Mouse (Mus musculus): ENCODE measurements at regions not wholly inside any gene's neighbourhood (a gene's known extent, or its start where the extent isn't known, plus 50 kb on each side); places are given as distances from the start of the nearest gene placed in this dataset.
A peak's percentile ranks its signal among the peaks of the same experiment; 100 is the strongest.

DNA sequence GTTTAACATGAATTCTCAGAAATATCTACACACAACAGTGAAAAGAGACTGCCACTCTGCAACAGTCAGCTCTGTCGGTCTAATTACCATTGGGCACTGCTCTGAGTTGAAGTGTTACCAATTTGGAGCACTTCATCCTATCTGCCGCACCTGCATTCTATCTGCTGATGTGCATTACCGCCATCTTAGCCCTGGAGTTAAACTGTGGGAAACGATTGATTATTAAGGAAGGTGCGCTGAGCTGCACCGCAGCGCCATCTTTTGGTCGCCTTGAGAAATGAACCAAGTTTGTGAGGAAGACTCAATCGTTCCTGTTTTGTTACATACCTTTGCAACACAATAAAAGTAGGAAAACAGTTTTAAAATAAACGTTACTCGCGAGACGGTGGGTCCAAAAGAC lies 110.5 kb downstream of the Rergl start:
- peak; percentile 22 for DNase-seq

DNA sequence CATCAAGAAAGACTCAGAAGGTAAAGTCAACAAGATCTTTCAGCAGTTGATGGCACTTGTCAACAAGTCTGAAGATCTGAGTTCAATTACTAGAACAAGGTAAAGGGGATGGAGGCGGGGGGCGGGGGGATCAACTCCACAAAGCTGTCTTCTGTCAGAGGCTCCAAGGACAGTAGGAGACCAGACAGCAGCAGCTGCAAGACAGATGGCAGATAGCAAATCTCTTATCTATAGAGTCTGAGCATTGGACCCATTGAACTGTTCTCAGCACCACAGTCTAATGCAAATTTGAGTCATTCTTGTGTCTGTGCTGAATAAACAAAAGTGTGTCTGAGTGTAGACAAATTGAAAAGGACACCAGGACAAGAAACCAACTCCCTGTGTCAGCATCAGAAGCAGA lies 150.8 kb downstream of the Rergl start:
- no peak for DNase-seq

GRCm38 (mm10) chr6:139325226-139325625 lies 176.6 kb downstream of the Rergl start:
- no peak for DNase-seq

- DNase-seq = no peak
These were observed 194.1 kb downstream of the Rergl start for GRCm38 (mm10) chr6:139307651-139308050.

DNA sequence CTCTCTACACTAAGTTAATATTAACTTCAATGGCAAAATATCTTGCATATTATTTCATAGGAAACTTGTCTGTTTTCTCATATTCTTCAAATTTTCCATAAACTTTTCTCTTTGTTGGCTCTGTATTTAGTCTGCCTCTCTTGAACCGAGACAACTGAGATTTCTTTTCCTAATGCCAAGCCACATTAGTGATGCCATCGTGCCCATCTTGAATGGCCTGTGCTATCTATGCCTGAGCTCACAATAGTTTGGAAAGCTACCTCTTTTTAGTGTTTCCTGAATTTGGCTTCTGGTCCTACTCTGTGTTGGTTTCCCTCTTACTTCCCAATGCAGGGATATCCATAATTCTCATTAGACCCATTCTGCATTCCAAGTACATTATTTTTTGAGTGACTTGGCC lies 197.5 kb downstream of the Rergl start:
- no peak for DNase-seq

GRCm38 (mm10) chr6:139295701-139296100 lies 206.1 kb downstream of the Rergl start:
- DNase-seq = no peak

DNA sequence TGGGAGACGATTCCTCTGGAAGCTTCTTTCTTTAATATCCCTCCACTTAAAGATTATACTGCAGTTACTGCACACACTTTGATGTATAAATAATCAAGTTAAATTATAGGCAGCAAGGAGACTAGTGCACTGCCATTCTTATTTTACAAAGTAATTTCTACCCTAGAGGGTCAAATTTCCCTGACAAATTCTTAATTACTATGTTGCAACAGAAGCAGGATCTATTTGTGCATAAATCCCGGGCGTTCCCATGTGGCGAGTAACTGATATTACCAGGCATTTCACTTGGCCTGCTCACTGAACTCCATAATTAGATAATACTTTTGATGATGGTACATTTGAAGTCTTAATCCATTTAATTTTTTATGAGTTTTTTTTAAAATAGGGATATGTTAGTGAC lies 222.7 kb downstream of the Rergl start:
- DNase-seq = no peak

DNA sequence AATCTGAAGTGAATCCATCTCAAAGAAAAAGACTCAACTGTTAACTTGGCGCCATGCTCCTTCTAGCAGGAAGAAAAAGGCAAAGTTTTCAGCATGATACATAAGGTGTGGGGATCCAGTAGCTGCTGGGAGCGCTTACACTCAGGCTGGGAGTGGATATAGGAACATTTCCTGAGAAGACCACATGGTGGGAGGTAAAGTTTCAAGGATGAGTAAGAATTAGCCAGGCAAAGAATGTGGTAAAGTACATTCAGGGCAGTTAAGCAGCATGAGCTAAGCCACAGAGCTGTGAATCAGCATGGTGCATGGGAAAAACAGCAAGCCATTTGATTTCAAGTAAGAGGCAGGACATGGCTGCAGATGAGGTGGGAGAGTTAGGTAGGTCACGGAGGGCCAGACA lies 226.3 kb downstream of the Rergl start:
- no peak for DNase-seq

- DNase-seq = no peak
These were observed 248.1 kb downstream of the Rergl start for GRCm38 (mm10) chr6:139253704-139254103.

- DNase-seq = peak; percentile 73
These were observed 252.7 kb downstream of the Rergl start for GRCm38 (mm10) chr6:139248920-139249547.

DNA sequence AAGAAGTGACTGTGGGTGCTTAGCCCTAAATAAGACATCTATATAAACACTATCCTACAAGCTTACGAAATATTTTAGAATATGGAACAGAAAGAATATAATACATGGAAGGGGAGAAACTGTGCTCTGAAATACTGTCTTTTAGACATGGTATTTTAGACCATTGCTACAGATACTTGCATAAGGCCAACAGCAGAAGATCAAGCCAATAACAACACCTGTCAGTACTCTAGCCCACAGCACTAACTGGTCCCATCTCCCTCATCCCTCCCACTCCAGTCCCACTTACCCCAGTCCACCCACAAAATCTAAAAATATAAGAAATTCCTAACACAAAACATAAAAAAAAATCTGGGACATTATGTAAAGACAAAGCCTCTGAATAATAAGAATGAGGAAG lies 275.6 kb downstream of the Rergl start:
- no peak for DNase-seq

GRCm38 (mm10) chr6:139214488-139214887 lies 287.3 kb downstream of the Rergl start:
- no peak for DNase-seq

DNA sequence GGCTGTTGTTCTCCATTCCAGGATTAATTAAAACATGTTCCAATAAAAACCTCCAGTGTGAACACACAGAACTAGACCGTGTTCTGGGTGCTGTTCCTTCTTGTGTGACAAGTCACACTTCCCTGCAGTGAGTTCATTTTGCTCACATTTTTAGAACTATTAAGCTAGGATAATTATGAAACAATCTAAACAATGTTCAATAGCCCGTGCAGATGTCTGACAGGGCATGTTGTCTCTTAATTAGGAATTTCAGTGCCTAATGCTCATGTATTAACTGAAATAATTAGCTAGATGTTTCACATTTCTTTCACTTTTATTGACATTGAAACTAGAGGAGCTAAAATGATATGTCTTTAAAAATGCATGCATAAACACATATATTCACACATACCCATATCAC lies 291.5 kb downstream of the Rergl start:
- DNase-seq = no peak

GRCm38 (mm10) chr6:139198601-139199000 lies 303.2 kb downstream of the Rergl start:
- no peak for DNase-seq

DNA sequence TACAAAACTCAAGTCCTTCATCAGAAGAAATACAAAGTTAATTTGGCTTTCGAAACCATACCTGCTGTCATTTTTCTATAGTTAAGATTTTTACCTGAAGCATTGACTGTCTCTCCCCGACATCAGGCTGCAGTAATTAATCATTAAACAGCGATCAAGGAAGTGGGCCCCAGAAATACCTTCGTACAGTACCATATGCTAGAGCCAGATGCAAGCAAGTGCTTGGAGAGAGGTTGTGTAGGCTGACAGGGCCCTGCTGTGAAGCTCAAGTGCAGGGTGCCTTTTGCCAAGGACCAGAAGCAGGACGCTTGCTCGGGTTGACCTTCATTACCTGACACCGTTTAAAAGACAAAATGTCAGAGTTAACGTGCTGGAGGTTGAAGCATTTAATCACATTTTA lies 315.3 kb downstream of the Rergl start:
- no peak for DNase-seq

- no peak for DNase-seq
These were observed 341.4 kb downstream of the Rergl start for GRCm38 (mm10) chr6:139160352-139160751.

DNA sequence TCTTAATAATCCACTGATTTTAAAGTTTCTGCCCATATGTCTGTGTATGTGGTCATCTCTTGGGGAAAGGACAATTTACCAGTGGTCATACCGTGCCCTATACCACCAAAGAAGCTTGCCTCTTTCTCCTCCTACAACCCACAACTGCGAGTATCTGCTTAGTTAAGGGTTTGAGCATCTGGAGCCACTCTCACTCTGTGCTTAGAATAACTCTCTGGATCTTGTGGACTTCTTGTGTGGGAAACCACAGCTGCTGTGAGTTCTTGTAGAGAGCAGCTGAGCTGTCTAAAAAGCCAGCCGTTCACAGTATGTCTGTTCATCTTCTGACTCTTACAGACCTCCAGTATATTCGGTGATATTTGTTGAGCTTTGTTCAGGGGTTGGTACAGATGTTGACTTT lies 342.0 kb downstream of the Rergl start:
- no peak for DNase-seq

DNA sequence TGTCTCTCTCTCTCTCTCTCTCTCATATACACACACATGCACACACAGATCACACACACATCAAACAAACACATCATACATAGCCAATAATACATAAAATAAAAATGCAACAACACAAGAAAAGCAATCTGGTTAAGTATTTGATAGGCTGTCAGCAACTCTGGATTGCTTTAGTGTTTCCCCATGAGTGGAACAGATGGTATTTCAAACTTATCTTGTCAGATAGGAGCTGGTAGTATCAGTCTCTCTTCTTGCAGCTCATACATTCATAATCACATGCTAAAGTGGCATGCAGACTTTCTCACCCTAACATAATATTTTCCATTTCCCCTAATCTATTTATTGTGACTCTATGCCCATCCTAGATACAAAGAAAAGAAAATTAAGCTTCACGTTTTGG lies 347.0 kb downstream of the Rergl start:
- DNase-seq = no peak

DNA sequence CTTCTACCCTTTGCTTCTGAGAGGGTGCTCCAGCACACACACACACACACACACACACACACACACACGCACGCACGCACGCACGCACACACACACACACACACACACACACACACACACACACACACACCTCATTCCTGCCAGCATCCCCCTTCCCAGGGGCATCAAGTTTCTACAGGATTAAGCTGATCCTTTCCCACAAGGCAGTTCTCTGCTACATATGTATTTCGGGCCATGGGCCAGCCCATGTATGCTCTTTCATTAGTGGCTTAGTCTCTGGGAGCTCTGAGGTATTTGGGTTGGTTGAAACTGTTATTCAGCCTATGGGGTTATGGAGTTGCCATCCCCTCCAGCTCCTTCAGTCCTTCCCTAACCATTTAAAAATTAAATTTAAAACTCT lies 366.1 kb downstream of the Rergl start:
- no peak for DNase-seq

GRCm38 (mm10) chr6:139132083-139132679 lies 369.6 kb downstream of the Rergl start:
- no peak for DNase-seq

DNA sequence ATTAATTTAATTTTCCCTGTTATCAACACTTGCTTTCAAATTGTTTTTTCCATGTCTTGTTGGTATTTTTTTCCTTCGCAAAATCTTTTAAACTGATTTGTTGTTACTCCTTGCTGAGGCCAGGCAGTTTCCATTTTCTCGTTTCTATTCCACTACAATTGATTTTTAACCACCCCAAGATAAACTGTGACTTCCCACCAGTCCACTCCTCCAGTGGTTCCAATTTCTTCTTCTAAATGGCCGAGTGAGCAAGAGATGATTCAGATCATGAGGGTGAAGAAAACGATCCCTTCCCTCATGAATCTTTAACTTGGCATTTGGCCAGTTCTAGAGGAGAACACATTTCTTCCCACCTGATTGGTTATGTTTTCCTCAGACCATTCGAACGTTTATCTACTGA lies 393.5 kb downstream of the Rergl start:
- DNase-seq = no peak

DNA sequence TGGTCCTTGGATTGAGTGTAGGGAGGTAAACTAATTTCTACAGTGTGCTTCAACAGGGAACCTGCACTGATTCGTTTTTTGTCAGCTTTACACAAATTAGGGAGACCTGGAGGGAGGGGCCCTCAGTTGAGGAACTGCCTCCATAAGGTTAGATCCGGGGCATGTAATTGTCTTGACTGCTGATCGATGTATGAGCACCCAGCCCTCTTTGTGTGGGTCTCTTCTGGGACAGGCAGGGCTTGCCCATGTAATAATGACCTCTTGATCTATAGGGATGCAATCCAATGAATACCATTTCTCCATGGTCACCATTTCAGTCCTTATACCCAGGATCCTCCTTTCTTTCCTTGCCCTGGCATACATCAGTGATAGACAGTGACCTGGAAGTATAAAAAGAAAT lies 398.4 kb downstream of the Rergl start:
- no peak for DNase-seq

- no peak for DNase-seq
These were observed 402.5 kb downstream of the Rergl start for GRCm38 (mm10) chr6:139099273-139099672.

DNA sequence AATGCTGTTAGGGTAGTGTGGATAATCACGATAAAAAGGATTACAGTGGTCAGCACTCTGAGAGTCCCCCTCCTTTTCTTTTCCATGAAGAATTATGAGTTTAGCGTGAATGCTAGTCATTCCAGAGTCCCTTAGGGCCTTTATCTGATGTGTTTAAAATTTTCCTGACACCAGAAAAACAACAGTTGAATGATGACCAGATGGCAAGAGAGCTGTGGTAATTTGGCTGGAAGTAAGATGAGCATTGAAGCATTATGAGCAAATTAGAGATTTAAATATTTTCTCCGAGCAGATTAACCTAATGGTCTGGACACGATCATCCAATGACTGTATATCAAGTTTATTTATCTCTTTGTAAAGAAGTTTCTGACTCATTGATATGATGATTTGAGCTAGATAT lies 417.1 kb upstream of the Igbp1b start:
- DNase-seq = no peak

GRCm38 (mm10) chr6:139027696-139028095 lies 369.4 kb upstream of the Igbp1b start:
- no peak for DNase-seq
